Mouse (Mus musculus): ENCODE data around the gene Irak3.

DNA sequence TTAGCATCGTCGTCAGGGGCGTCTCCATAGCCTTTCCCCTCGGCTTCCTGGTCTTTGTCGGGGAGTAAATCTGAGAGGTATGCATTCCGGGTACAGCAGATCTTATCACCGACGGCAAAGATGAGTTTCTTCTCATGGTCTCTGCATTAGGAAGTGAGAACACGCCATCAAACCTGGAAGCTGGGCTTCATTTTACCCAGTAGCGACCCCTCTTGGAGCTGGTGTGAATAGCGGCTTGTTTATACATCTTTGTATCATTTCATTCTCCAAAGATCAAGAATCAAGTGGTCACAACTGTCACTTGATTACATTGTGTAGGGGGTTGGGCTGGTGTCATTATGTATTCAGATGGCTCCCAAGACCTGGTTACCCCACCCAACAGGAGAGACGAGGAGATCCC lies 109.4 kb downstream of the Irak3 start:
- TF ChIP-seq CTCF (IDR thresholded peaks at IDR 0.05; ENCODE audit: extremely low read depth, insufficient read depth, insufficient read length, insufficient replicate concordance) (no peak), POLR2A (IDR thresholded peaks at IDR 0.05; ENCODE audit: low read depth, low read length) (no peak)

All from spleen, adult 2 months (tissue).